Mouse (Mus musculus): ENCODE results near the gene Gm36864. TPM values are rescaled to one million over a fixed set of nuclear protein-coding genes. Genes with fewer than 3 reads are reported as not detected.
A peak's percentile ranks its signal among the peaks of the same experiment; 100 is the strongest.
"Not testable (repeated sequence)": the region's sequence is repeated elsewhere in the genome, so short reads cannot be mapped to it uniquely, and the experiment has no call there.

The Gm36864 gene
- not detected in 2 replicates for polyA plus RNA-seq (2012; rRNA removed)

- DNase-seq (ENCODE audit: low spot score), result no peak
Observed at GRCm38 (mm10) chr7:44235909-44236308, at the start of gene Gm36864. TSS of gene Gm36864 (plus strand) at chr7:44236177.

GRCm38 (mm10) chr7:44186516-44186915 is 49.5 kb upstream of the Gm36864 start:
- DNase-seq (ENCODE audit: low spot score), result not testable (repeated sequence)

- DNase-seq (ENCODE audit: low spot score), result not testable (repeated sequence)
Observed at GRCm38 (mm10) chr7:44187936-44188335, 48.0 kb upstream of the Gm36864 start, which contains the start of gene Klk1b24. TSS of gene Klk1b24 (plus strand) at chr7:44188236.

- peak; percentile 10 for DNase-seq (ENCODE audit: low spot score)
Observed at GRCm38 (mm10) chr7:44193466-44193865, 42.5 kb upstream of the Gm36864 start.

- no peak for DNase-seq (ENCODE audit: low spot score)
Observed at GRCm38 (mm10) chr7:44197891-44198290, 38.1 kb upstream of the Gm36864 start, which contains the start of gene Klk1b3. TSS of gene Klk1b3 (plus strand) at chr7:44198191.

GRCm38 (mm10) chr7:44207135-44207534 is 28.8 kb upstream of the Gm36864 start, which contains the start of gene Klk1b4:
TSS of gene Klk1b4 (plus strand) at chr7:44207435.
- DNase-seq (ENCODE audit: low spot score), result not testable (repeated sequence)

- no peak for DNase-seq (ENCODE audit: low spot score)
Observed at GRCm38 (mm10) chr7:44208307-44208706, 27.7 kb upstream of the Gm36864 start.

- no peak for DNase-seq (ENCODE audit: low spot score)
Observed at GRCm38 (mm10) chr7:44215645-44216044, 20.3 kb upstream of the Gm36864 start, which contains the start of gene Klk1b5. TSS of gene Klk1b5 (plus strand) at chr7:44215945.

- DNase-seq (ENCODE audit: low spot score), result not testable (repeated sequence)
Observed at GRCm38 (mm10) chr7:44221601-44222000, 14.4 kb upstream of the Gm36864 start.

- DNase-seq (ENCODE audit: low spot score), result not testable (repeated sequence)
Observed at GRCm38 (mm10) chr7:44222335-44222734, 13.6 kb upstream of the Gm36864 start.

GRCm38 (mm10) chr7:44225076-44225475 is 10.9 kb upstream of the Gm36864 start, which contains the start of gene Klk1:
TSS of gene Klk1 (plus strand) at chr7:44225360.
- no peak for DNase-seq (ENCODE audit: low spot score)

GRCm38 (mm10) chr7:44239913-44240312 is 3.9 kb downstream of the Gm36864 start:
- DNase-seq (ENCODE audit: low spot score), result no peak

- no peak for DNase-seq (ENCODE audit: low spot score)
Observed at GRCm38 (mm10) chr7:44240712-44241111, 4.7 kb downstream of the Gm36864 start.

- DNase-seq (ENCODE audit: low spot score), result no peak
Observed at GRCm38 (mm10) chr7:44241163-44241562, 5.2 kb downstream of the Gm36864 start.

GRCm38 (mm10) chr7:44244080-44244479 is 8.1 kb downstream of the Gm36864 start:
- DNase-seq (ENCODE audit: low spot score), result no peak

- peak; percentile 89 for DNase-seq (ENCODE audit: low spot score)
Observed at GRCm38 (mm10) chr7:44246055-44246983, 10.3 kb downstream of the Gm36864 start, which contains the start of the genes 1700028J19Rik and 2410002F23Rik. TSS of gene 1700028J19Rik (minus strand) at chr7:44246695. TSS of gene 2410002F23Rik (plus strand) at chr7:44246722.

- DNase-seq (ENCODE audit: low spot score), result peak; percentile 42
Observed at GRCm38 (mm10) chr7:44246984-44247470, 11.1 kb downstream of the Gm36864 start.

GRCm38 (mm10) chr7:44247971-44248370 is 12.0 kb downstream of the Gm36864 start:
- no peak for DNase-seq (ENCODE audit: low spot score)

- no peak for DNase-seq (ENCODE audit: low spot score)
Observed at GRCm38 (mm10) chr7:44249248-44249647, 13.3 kb downstream of the Gm36864 start.

- DNase-seq (ENCODE audit: low spot score), result not testable (repeated sequence)
Observed at GRCm38 (mm10) chr7:44250732-44251275, 14.8 kb downstream of the Gm36864 start.

- no peak for DNase-seq (ENCODE audit: low spot score)
Observed at GRCm38 (mm10) chr7:44253023-44253616, 17.1 kb downstream of the Gm36864 start.

- no peak for DNase-seq (ENCODE audit: low spot score)
Observed at GRCm38 (mm10) chr7:44254930-44255329, 19.0 kb downstream of the Gm36864 start.
